Comparison of ENCODE assay signal across 29 mouse cellular contexts in the genomic region with DNA sequence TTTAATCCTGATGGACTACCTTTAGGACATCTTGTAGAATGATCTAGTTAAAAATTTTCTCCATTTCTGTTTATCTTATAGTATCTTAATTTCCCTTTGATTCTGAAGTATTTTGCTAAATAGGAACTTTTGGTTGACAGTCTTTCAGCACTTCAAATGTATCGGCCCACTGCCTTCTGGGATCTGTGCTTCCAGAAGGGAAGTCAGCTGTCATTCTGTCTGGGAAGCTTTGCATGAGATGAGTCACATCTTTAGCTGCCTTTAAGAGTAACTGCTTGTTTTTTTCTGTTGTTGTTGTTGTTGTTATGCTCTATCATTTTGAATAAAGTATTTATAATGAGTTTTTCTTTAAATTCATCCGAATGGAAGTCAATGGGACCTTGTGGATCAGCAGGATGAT.
DNase-seq lines count a peak whose midpoint lies in the region; ATAC-seq and TF ChIP-seq lines count a peak whose summit lies in the region.
"Had no signal": no experiment of that assay in that cellular context is flagged by ENCODE, and none has a peak within 500 bp of the region (broad histone marks: within the 10 kb centered on the region; RNA-seq: fewer than 3 reads in every experiment).

No protein-coding gene starts in this region.

- no peaks in the 10 kb centered on the region for H3K4me1 ChIP-seq in midbrain, embryonic 13.5 days (replicated peaks)
- H3K4me1 ChIP-seq in embryonic facial prominence, embryonic 10.5 days: no peaks in the 10 kb centered on the region
- no peaks in the 10 kb centered on the region for H3K4me1 ChIP-seq in forebrain, embryonic 13.5 days
- H3K4me1 ChIP-seq: embryonic facial prominence, embryonic 13.5 days; embryonic facial prominence, embryonic 15.5 days; forebrain, embryonic 10.5 days; forebrain, embryonic 12.5 days; forebrain, embryonic 15.5 days had no signal

- 88% methylated on average over 2 of the region's 2 CpGs for WGBS in midbrain, embryonic 13.5 days
- WGBS in embryonic facial prominence, embryonic 10.5 days: 79% methylated on average over 2 of the region's 2 CpGs
- 85% methylated on average over 2 of the region's 2 CpGs for WGBS in forebrain, embryonic 13.5 days

- peak; percentile 53 for DNase-seq in layer of hippocampus, adult 11-12 months (ENCODE audit: low spot score)
- DNase-seq in layer of hippocampus, postnatal 10 days (ENCODE audit: low spot score in 2 of 2): no peak
- peak; percentile 70 to 76 for DNase-seq in layer of hippocampus, adult 2 months (ENCODE audit: low spot score in 2 of 2)
- DNase-seq in layer of hippocampus, adult 9-10 months (ENCODE audit: low spot score): peak; percentile 50
- peak; percentile 43 to 57 for DNase-seq in layer of hippocampus, postnatal 36 days
- no peak for DNase-seq in embryonic facial prominence, embryonic 10.5 days (ENCODE audit: low spot score)
- DNase-seq: adrenal gland, adult 2 months; adrenal gland, postnatal 10 days; adrenal gland, postnatal 25 days; B cell, adult 2 months; cerebellum, adult 11-12 months; cerebellum, adult 2 months; cerebellum, adult 9-10 months; cerebellum, postnatal 10 days; cerebellum, postnatal 25 days; forebrain, postnatal 0 days had no signal

- no peak overlapping the region for H3K9ac ChIP-seq in midbrain, embryonic 13.5 days (replicated peaks)
- H3K9ac ChIP-seq in forebrain, embryonic 13.5 days: no peak overlapping the region
- H3K9ac ChIP-seq: embryonic facial prominence, embryonic 13.5 days; embryonic facial prominence, embryonic 15.5 days; forebrain, embryonic 12.5 days; forebrain, embryonic 15.5 days; forebrain, postnatal 0 days had no signal

- no peaks in the 10 kb centered on the region for H3K27me3 ChIP-seq in midbrain, embryonic 13.5 days
- no peaks in the 10 kb centered on the region for H3K27me3 ChIP-seq in embryonic facial prominence, embryonic 10.5 days (replicated peaks; ENCODE audit: low read depth, poor library complexity, severe bottlenecking)
- H3K27me3 ChIP-seq in forebrain, embryonic 13.5 days: no peaks in the 10 kb centered on the region
- H3K27me3 ChIP-seq: CH12.LX; embryonic facial prominence, embryonic 13.5 days; embryonic facial prominence, embryonic 15.5 days; forebrain, embryonic 12.5 days; forebrain, embryonic 15.5 days; Patski had no signal

- no peak for ATAC-seq in midbrain, embryonic 13.5 days
- no peak for ATAC-seq in forebrain, embryonic 13.5 days
- ATAC-seq: activated CD4-positive, CD25-positive, alpha-beta regulatory T cell, adult 4 months; CD4-positive, CD25-positive, alpha-beta regulatory T cell, adult 4 months; forebrain, embryonic 15.5 days; forebrain, postnatal 0 days; Patski had no signal

- H3K9me3 ChIP-seq in midbrain, embryonic 13.5 days: no peaks in the 10 kb centered on the region
- H3K9me3 ChIP-seq in embryonic facial prominence, embryonic 10.5 days: no peaks in the 10 kb centered on the region
- H3K9me3 ChIP-seq in forebrain, embryonic 13.5 days (replicated peaks): no peaks in the 10 kb centered on the region
- H3K9me3 ChIP-seq: embryonic facial prominence, embryonic 13.5 days; embryonic facial prominence, embryonic 15.5 days; forebrain, embryonic 10.5 days; forebrain, embryonic 12.5 days; forebrain, embryonic 15.5 days; G1E had no signal

- H3K36me3 ChIP-seq in midbrain, embryonic 13.5 days: no peaks in the 10 kb centered on the region
- H3K36me3 ChIP-seq in embryonic facial prominence, embryonic 10.5 days (replicated peaks): no peaks in the 10 kb centered on the region
- H3K36me3 ChIP-seq in forebrain, embryonic 13.5 days (ENCODE audit: poor library complexity, severe bottlenecking): no peaks in the 10 kb centered on the region
- H3K36me3 ChIP-seq: embryonic facial prominence, embryonic 13.5 days; embryonic facial prominence, embryonic 15.5 days; forebrain, embryonic 10.5 days; forebrain, embryonic 12.5 days; forebrain, embryonic 15.5 days; G1E had no signal

- TF ChIP-seq CTCF in layer of hippocampus, adult 2 months (conservative IDR thresholded peaks at IDR 0.05): no peak

- H3K4me3 ChIP-seq in layer of hippocampus, adult 2 months: no peak overlapping the region
- H3K4me3 ChIP-seq in midbrain, embryonic 13.5 days (replicated peaks): no peak overlapping the region
- H3K4me3 ChIP-seq in embryonic facial prominence, embryonic 10.5 days: no peak overlapping the region
- H3K4me3 ChIP-seq in forebrain, embryonic 13.5 days: no peak overlapping the region
- H3K4me3 ChIP-seq: embryonic facial prominence, embryonic 13.5 days; embryonic facial prominence, embryonic 15.5 days; erythroblast, embryonic 14.5 days; forebrain, embryonic 10.5 days; forebrain, embryonic 12.5 days; forebrain, embryonic 15.5 days had no signal

- H3K27ac ChIP-seq in layer of hippocampus, adult 2 months: peak overlapping the region; percentile 48; the same call in 1 of the 2 replicates
- no peak overlapping the region for H3K27ac ChIP-seq in midbrain, embryonic 13.5 days
- no peak overlapping the region for H3K27ac ChIP-seq in embryonic facial prominence, embryonic 10.5 days (replicated peaks)
- no peak overlapping the region for H3K27ac ChIP-seq in forebrain, embryonic 13.5 days
- H3K27ac ChIP-seq: embryonic facial prominence, embryonic 13.5 days; embryonic facial prominence, embryonic 15.5 days; forebrain, embryonic 10.5 days; forebrain, embryonic 12.5 days; forebrain, embryonic 15.5 days had no signal

- H3K4me2 ChIP-seq in midbrain, embryonic 13.5 days (replicated peaks): no peak overlapping the region
- no peak overlapping the region for H3K4me2 ChIP-seq in forebrain, embryonic 13.5 days
- H3K4me2 ChIP-seq: embryonic facial prominence, embryonic 13.5 days; embryonic facial prominence, embryonic 15.5 days; forebrain, embryonic 12.5 days; forebrain, embryonic 15.5 days had no signal

Comparison
In these comparisons a context has a peak if more than half of its experiments do, and no peak if none do; other contexts are left out.
1. DNase-seq: peak in layer of hippocampus, adult 11-12 months (single experiment), layer of hippocampus, adult 2 months (2 of 2), layer of hippocampus, adult 9-10 months (single experiment) and layer of hippocampus, postnatal 36 days (2 of 2); none in layer of hippocampus, postnatal 10 days (0 of 2) and embryonic facial prominence, embryonic 10.5 days (single experiment).